Mouse (Mus musculus) layer of hippocampus, postnatal 36 days (tissue): ENCODE measurements around the gene Cped1. TPM values are rescaled to one million over a fixed set of nuclear protein-coding genes. Genes with fewer than 3 reads are reported as not detected.

Experiments
- DNase-seq, 2 experiments: peaks; one replicate each; pipeline ENCODE4 v3.0.0; 2022
- total RNA-seq, 2 experiments: library from RNA; stranded (reverse); gene quantifications; 2 replicates each; pipeline ENCODE4 v1.2.3; 2021

Cped1 gene
- total RNA-seq = 1 to 10 TPM; 1.7 to 2.1 TPM

- DNase-seq = peak in 1 of 2 experiments; percentile 26
These were observed at the start of gene Cped1 for GRCm38 (mm10) chr6:21985732-21986540. TSS of gene Cped1 (plus strand) at chr6:21985916.

GRCm38 (mm10) chr6:21937981-21938635 lies 47.6 kb upstream of the Cped1 start:
- no peak for DNase-seq

GRCm38 (mm10) chr6:21949226-21949731 lies 36.4 kb upstream of the Cped1 start, which contains the start of gene Ing3:
TSS of gene Ing3 (plus strand) at chr6:21949571.
- DNase-seq = peak; percentile 98 to 99

- peak; percentile 96 to 97 for DNase-seq
These were observed 35.8 kb upstream of the Cped1 start for GRCm38 (mm10) chr6:21949771-21950448.

GRCm38 (mm10) chr6:21950676-21951075 lies 35.0 kb upstream of the Cped1 start:
- no peak for DNase-seq

- DNase-seq = no peak
These were observed 30.2 kb upstream of the Cped1 start for GRCm38 (mm10) chr6:21955468-21955867.

GRCm38 (mm10) chr6:21958922-21959321 lies 26.8 kb upstream of the Cped1 start:
- DNase-seq = no peak

GRCm38 (mm10) chr6:21959909-21960308 lies 25.8 kb upstream of the Cped1 start:
- no peak for DNase-seq

GRCm38 (mm10) chr6:21977532-21977931 lies 8.2 kb upstream of the Cped1 start:
- no peak for DNase-seq

GRCm38 (mm10) chr6:21981114-21981513 lies 4.6 kb upstream of the Cped1 start:
- DNase-seq = no peak

- DNase-seq = no peak
These were observed 555 bp upstream of the Cped1 start for GRCm38 (mm10) chr6:21984990-21985731.

- no peak for DNase-seq
These were observed 1.1 kb downstream of the Cped1 start for GRCm38 (mm10) chr6:21986660-21987331.

GRCm38 (mm10) chr6:21987554-21987953 lies 1.8 kb downstream of the Cped1 start:
- no peak for DNase-seq

- no peak for DNase-seq
These were observed 2.6 kb downstream of the Cped1 start for GRCm38 (mm10) chr6:21988296-21988695.

GRCm38 (mm10) chr6:21989081-21989480 lies 3.4 kb downstream of the Cped1 start:
- DNase-seq = no peak

GRCm38 (mm10) chr6:21990181-21991135 lies 4.7 kb downstream of the Cped1 start:
- no peak for DNase-seq

GRCm38 (mm10) chr6:21991151-21991550 lies 5.4 kb downstream of the Cped1 start:
- DNase-seq = no peak

GRCm38 (mm10) chr6:21993070-21993469 lies 7.4 kb downstream of the Cped1 start:
- no peak for DNase-seq

GRCm38 (mm10) chr6:21998131-21998530 lies 12.4 kb downstream of the Cped1 start:
- DNase-seq = no peak

GRCm38 (mm10) chr6:21999025-21999424 lies 13.3 kb downstream of the Cped1 start:
- DNase-seq = no peak
